Mouse (Mus musculus): ENCODE results near the gene Tmem176b. TPM values are rescaled to one million over a fixed set of nuclear protein-coding genes. Genes with fewer than 3 reads are reported as not detected.

Gene Tmem176b
- polyA plus RNA-seq, 1 experiment from 2014 or later, result 217 TPM

GRCm38 (mm10) chr6:48817815-48818214 is 23.5 kb downstream of the Tmem176b start:
- no peak for ATAC-seq (replicated peaks; ENCODE audit: extremely low read depth, insufficient read depth, low FRiP score)
- Histone ChIP-seq H3K9me3 (replicated peaks; ENCODE audit: control insufficient read depth, low read length) (0 out of 2 replicates have a peak, but pooled peaks cover 5% of the 10 kb centered on the region), H3K27me3 (ENCODE audit: control insufficient read depth, insufficient read depth, low read length) (no peaks in the 10 kb centered on the region), H3K27ac (ENCODE audit: low read length) (no peak overlapping the region), H3K36me3 (ENCODE audit: control insufficient read depth, insufficient read depth) (no peaks in the 10 kb centered on the region), H3K4me1 (ENCODE audit: control insufficient read depth, insufficient read depth, low read length) (no peaks in the 10 kb centered on the region), H3K4me3 (ENCODE audit: low read length) (no peak overlapping the region), H3K9ac (ENCODE audit: low read length) (no peak overlapping the region), H3K4me2 (ENCODE audit: low read depth, low read length) (no peak overlapping the region)
- 4% methylated on average over 6 of the region's 6 CpGs for WGBS

GRCm38 (mm10) chr6:48815013-48815412 is 26.3 kb downstream of the Tmem176b start:
- no peaks in the 10 kb centered on the region for H3K4me1 ChIP-seq (ENCODE audit: control insufficient read depth, insufficient read depth, low read length)
- H3K27me3 ChIP-seq (ENCODE audit: control insufficient read depth, insufficient read depth, low read length), result no peaks in the 10 kb centered on the region
- 0 out of 2 replicates have a peak, but pooled peaks cover 5% of the 10 kb centered on the region for H3K9me3 ChIP-seq (replicated peaks; ENCODE audit: control insufficient read depth, low read length)
- H3K36me3 ChIP-seq (ENCODE audit: control insufficient read depth, insufficient read depth), result no peaks in the 10 kb centered on the region
- ATAC-seq (replicated peaks; ENCODE audit: extremely low read depth, insufficient read depth, low FRiP score), result no peak
- H3K4me3 ChIP-seq (ENCODE audit: low read length), result no peak overlapping the region
- no peak overlapping the region for H3K9ac ChIP-seq (ENCODE audit: low read length)
- H3K27ac ChIP-seq (ENCODE audit: low read length), result no peak overlapping the region
- H3K4me2 ChIP-seq (ENCODE audit: low read depth, low read length), result no peak overlapping the region

GRCm38 (mm10) chr6:48809494-48810219 is 31.6 kb downstream of the Tmem176b start:
- no peak for ATAC-seq (replicated peaks; ENCODE audit: extremely low read depth, insufficient read depth, low FRiP score)
- H3K27ac ChIP-seq (ENCODE audit: low read length), result no peak overlapping the region
- 58% methylated on average over 3 of the region's 3 CpGs for WGBS

GRCm38 (mm10) chr6:48806746-48807145 is 34.5 kb downstream of the Tmem176b start:
- 86% methylated on average over 3 of the region's 3 CpGs for WGBS

More at GRCm38 (mm10) chr6:48809494-48810219, 31.6 kb downstream of the Tmem176b start:
- H3K9ac ChIP-seq (ENCODE audit: low read length), result no peak overlapping the region
- H3K9me3 ChIP-seq (replicated peaks; ENCODE audit: control insufficient read depth, low read length), result 0 out of 2 replicates have a peak, but pooled peaks cover 3% of the 10 kb centered on the region
- no peak overlapping the region for H3K4me2 ChIP-seq (ENCODE audit: low read depth, low read length)
- no peak overlapping the region for H3K4me3 ChIP-seq (ENCODE audit: low read length)
- no peaks in the 10 kb centered on the region for H3K36me3 ChIP-seq (ENCODE audit: control insufficient read depth, insufficient read depth)
- no peaks in the 10 kb centered on the region for H3K27me3 ChIP-seq (ENCODE audit: control insufficient read depth, insufficient read depth, low read length)
- no peaks in the 10 kb centered on the region for H3K4me1 ChIP-seq (ENCODE audit: control insufficient read depth, insufficient read depth, low read length)

GRCm38 (mm10) chr6:48804346-48804745 is 37.0 kb downstream of the Tmem176b start:
- ATAC-seq (replicated peaks; ENCODE audit: extremely low read depth, insufficient read depth, low FRiP score), result no peak

More at GRCm38 (mm10) chr6:48806746-48807145, 34.5 kb downstream of the Tmem176b start:
- Histone ChIP-seq H3K4me3 (ENCODE audit: low read length) (no peak overlapping the region), H3K36me3 (ENCODE audit: control insufficient read depth, insufficient read depth) (no peaks in the 10 kb centered on the region), H3K27ac (ENCODE audit: low read length) (no peak overlapping the region), H3K9me3 (replicated peaks; ENCODE audit: control insufficient read depth, low read length) (0 out of 2 replicates have a peak, but pooled peaks cover 2% of the 10 kb centered on the region), H3K27me3 (ENCODE audit: control insufficient read depth, insufficient read depth, low read length) (no peaks in the 10 kb centered on the region), H3K4me2 (ENCODE audit: low read depth, low read length) (no peak overlapping the region), H3K9ac (ENCODE audit: low read length) (no peak overlapping the region), H3K4me1 (ENCODE audit: control insufficient read depth, insufficient read depth, low read length) (no peaks in the 10 kb centered on the region)
- no peak for ATAC-seq (replicated peaks; ENCODE audit: extremely low read depth, insufficient read depth, low FRiP score)

GRCm38 (mm10) chr6:48803406-48804051 is 37.8 kb downstream of the Tmem176b start:
- Histone ChIP-seq H3K4me3 (ENCODE audit: low read length) (no peak overlapping the region), H3K9ac (ENCODE audit: low read length) (no peak overlapping the region), H3K36me3 (ENCODE audit: control insufficient read depth, insufficient read depth) (no peaks in the 10 kb centered on the region), H3K27ac (ENCODE audit: low read length) (no peak overlapping the region), H3K9me3 (replicated peaks; ENCODE audit: control insufficient read depth, low read length) (0 out of 2 replicates have a peak, but pooled peaks cover 5% of the 10 kb centered on the region), H3K4me1 (ENCODE audit: control insufficient read depth, insufficient read depth, low read length) (no peaks in the 10 kb centered on the region), H3K27me3 (ENCODE audit: control insufficient read depth, insufficient read depth, low read length) (no peaks in the 10 kb centered on the region), H3K4me2 (ENCODE audit: low read depth, low read length) (no peak overlapping the region)
- ATAC-seq (replicated peaks; ENCODE audit: extremely low read depth, insufficient read depth, low FRiP score), result no peak

More at GRCm38 (mm10) chr6:48804346-48804745, 37.0 kb downstream of the Tmem176b start:
- 79% methylated on average over 5 of the region's 5 CpGs for WGBS
- no peaks in the 10 kb centered on the region for H3K27me3 ChIP-seq (ENCODE audit: control insufficient read depth, insufficient read depth, low read length)
- 0 out of 2 replicates have a peak, but pooled peaks cover 5% of the 10 kb centered on the region for H3K9me3 ChIP-seq (replicated peaks; ENCODE audit: control insufficient read depth, low read length)
- no peaks in the 10 kb centered on the region for H3K36me3 ChIP-seq (ENCODE audit: control insufficient read depth, insufficient read depth)
- H3K9ac ChIP-seq (ENCODE audit: low read length), result no peak overlapping the region
- no peaks in the 10 kb centered on the region for H3K4me1 ChIP-seq (ENCODE audit: control insufficient read depth, insufficient read depth, low read length)
- H3K4me2 ChIP-seq (ENCODE audit: low read depth, low read length), result no peak overlapping the region
- no peak overlapping the region for H3K27ac ChIP-seq (ENCODE audit: low read length)
- H3K4me3 ChIP-seq (ENCODE audit: low read length), result no peak overlapping the region

- WGBS, result 81% methylated on average over 1 of the region's 1 CpGs
Measured at GRCm38 (mm10) chr6:48801897-48802296, 39.4 kb downstream of the Tmem176b start.

GRCm38 (mm10) chr6:48787867-48788266 is 53.4 kb downstream of the Tmem176b start:
- ATAC-seq (replicated peaks; ENCODE audit: extremely low read depth, insufficient read depth, low FRiP score), result no peak
- WGBS, result 56% methylated on average over 2 of the region's 2 CpGs
- H3K4me3 ChIP-seq (ENCODE audit: low read length), result no peak overlapping the region
- no peak overlapping the region for H3K27ac ChIP-seq (ENCODE audit: low read length)
- no peak overlapping the region for H3K4me2 ChIP-seq (ENCODE audit: low read depth, low read length)
- H3K4me1 ChIP-seq (ENCODE audit: control insufficient read depth, insufficient read depth, low read length), result no peaks in the 10 kb centered on the region; the same call in 1 of the 2 replicates
- no peaks in the 10 kb centered on the region for H3K9me3 ChIP-seq (replicated peaks; ENCODE audit: control insufficient read depth, low read length)
- no peaks in the 10 kb centered on the region for H3K36me3 ChIP-seq (ENCODE audit: control insufficient read depth, insufficient read depth)
- H3K9ac ChIP-seq (ENCODE audit: low read length), result no peak overlapping the region
- H3K27me3 ChIP-seq (ENCODE audit: control insufficient read depth, insufficient read depth, low read length), result no peaks in the 10 kb centered on the region

More at GRCm38 (mm10) chr6:48801897-48802296, 39.4 kb downstream of the Tmem176b start:
- H3K27me3 ChIP-seq (ENCODE audit: control insufficient read depth, insufficient read depth, low read length), result no peaks in the 10 kb centered on the region
- no peak overlapping the region for H3K4me2 ChIP-seq (ENCODE audit: low read depth, low read length)
- ATAC-seq (replicated peaks; ENCODE audit: extremely low read depth, insufficient read depth, low FRiP score), result no peak
- no peaks in the 10 kb centered on the region for H3K36me3 ChIP-seq (ENCODE audit: control insufficient read depth, insufficient read depth)
- H3K9ac ChIP-seq (ENCODE audit: low read length), result no peak overlapping the region
- no peak overlapping the region for H3K4me3 ChIP-seq (ENCODE audit: low read length)
- no peaks in the 10 kb centered on the region for H3K4me1 ChIP-seq (ENCODE audit: control insufficient read depth, insufficient read depth, low read length)
- H3K9me3 ChIP-seq (replicated peaks; ENCODE audit: control insufficient read depth, low read length), result 0 out of 2 replicates have a peak, but pooled peaks cover 5% of the 10 kb centered on the region
- H3K27ac ChIP-seq (ENCODE audit: low read length), result no peak overlapping the region

GRCm38 (mm10) chr6:48785601-48786000 is 55.7 kb downstream of the Tmem176b start:
- Histone ChIP-seq H3K9me3 (replicated peaks; ENCODE audit: control insufficient read depth, low read length) (no peaks in the 10 kb centered on the region), H3K4me1 (ENCODE audit: control insufficient read depth, insufficient read depth, low read length) (no peaks in the 10 kb centered on the region; the same call in 1 of the 2 replicates), H3K4me3 (ENCODE audit: low read length) (no peak overlapping the region), H3K36me3 (ENCODE audit: control insufficient read depth, insufficient read depth) (no peaks in the 10 kb centered on the region), H3K27ac (ENCODE audit: low read length) (no peak overlapping the region), H3K9ac (ENCODE audit: low read length) (no peak overlapping the region), H3K4me2 (ENCODE audit: low read depth, low read length) (no peak overlapping the region), H3K27me3 (ENCODE audit: control insufficient read depth, insufficient read depth, low read length) (no peaks in the 10 kb centered on the region)
- ATAC-seq (replicated peaks; ENCODE audit: extremely low read depth, insufficient read depth, low FRiP score), result no peak
- 65% methylated on average over 2 of the region's 2 CpGs for WGBS

All from heart, embryonic 16.5 days (tissue).